Mouse (Mus musculus) lung, embryonic 16.5 days (tissue): ENCODE results near the gene Lef1. TPM values are rescaled to one million over a fixed set of nuclear protein-coding genes. Genes with fewer than 3 reads are reported as not detected.

Experiments used
- ATAC-seq: fragments of 200-750 bp; cut with Nextera tagmentation; 2 replicates; pipeline ENCODE4 v1.8.0; 2017; ENCODE audit warnings: low read depth, mild to moderate bottlenecking, moderate library complexity
- H3K27ac ChIP-seq: fragments of 300-500 bp; sonication (generic); 2 replicates; pipeline ENCODE4 v1.5.1; 2014; ENCODE audit warnings: mild to moderate bottlenecking, control low read depth, low read length
- H3K27me3 ChIP-seq: fragments of 300-500 bp; sonication (generic); 2 replicates; pipeline ENCODE4 v1.6.1; 2014; ENCODE audit warnings: low read depth, low read length, mixed read lengths; ENCODE audit not compliant: control insufficient read depth, insufficient read depth
- H3K36me3 ChIP-seq: fragments of 300-500 bp; sonication (generic); 2 replicates; pipeline ENCODE4 v1.6.1; 2014; ENCODE audit warnings: low read length; ENCODE audit not compliant: control insufficient read depth, insufficient read depth
- H3K4me1 ChIP-seq: fragments of 300-500 bp; sonication (generic); replicated peaks from 2 replicates; pipeline ENCODE4 v1.6.1; 2014; ENCODE audit warnings: low read length, mixed read lengths; ENCODE audit not compliant: control insufficient read depth, insufficient read depth
- H3K4me2 ChIP-seq: fragments of 300-500 bp; sonication (generic); 2 replicates; pipeline ENCODE4 v1.6.1; 2014; ENCODE audit warnings: low read depth, low read length, control low read depth
- H3K4me3 ChIP-seq: fragments of 300-500 bp; sonication (generic); 2 replicates; pipeline ENCODE4 v1.5.1; 2014; ENCODE audit warnings: mild to moderate bottlenecking, low read length, control low read depth
- H3K9ac ChIP-seq: fragments of 300-500 bp; sonication (generic); 2 replicates; pipeline ENCODE4 v1.6.1; 2014; ENCODE audit warnings: low read length, control low read depth
- H3K9me3 ChIP-seq: fragments of 300-500 bp; sonication (generic); 2 replicates; pipeline ENCODE4 v1.6.1; 2016; ENCODE audit warnings: low read length; ENCODE audit not compliant: control insufficient read depth
- WGBS: fragments of 180-500 bp; shearing (Covaris S2); extraction: QIAGEN DNeasy Blood & Tissue Kit; methylation state at CpG from one replicate; pipeline ENCODE4 v1.1.7; 2014; 5-methylcytosine and 5-hydroxymethylcytosine counted together
- polyA plus RNA-seq: library from polyadenylated mRNA; unstranded; fragments of >200 nt; fragmentation: Nextera tagmentation; extraction: Ambion mirVana; gene quantifications from 2 replicates; pipeline ENCODE4 v1.2.1, GENCODE M21; 2015

The Lef1 gene
- polyA plus RNA-seq, 1 experiment from 2014 or later, result 18.1 TPM

GRCm38 (mm10) chr3:131160921-131161320 lies 50.6 kb downstream of the Lef1 start:
- ATAC-seq, result no peak
- Histone ChIP-seq H3K36me3 (no peaks in the 10 kb centered on the region), H3K4me2 (no peak overlapping the region), H3K9me3 (no peaks in the 10 kb centered on the region), H3K27ac (no peak overlapping the region), H3K4me1 (peaks cover 4% of the 10 kb centered on the region; the same call in 1 of the 2 replicates), H3K27me3 (no peaks in the 10 kb centered on the region), H3K9ac (no peak overlapping the region), H3K4me3 (no peak overlapping the region)
- WGBS, result 46% methylated on average over 7 of the region's 7 CpGs

- WGBS, result 77% methylated on average over 4 of the region's 4 CpGs
- no peak for ATAC-seq
- no peaks in the 10 kb centered on the region for H3K27me3 ChIP-seq
- no peaks in the 10 kb centered on the region; the same call in 1 of the 2 replicates for H3K4me1 ChIP-seq
- H3K4me3 ChIP-seq, result no peak overlapping the region
- H3K36me3 ChIP-seq, result no peaks in the 10 kb centered on the region
- H3K9me3 ChIP-seq, result no peaks in the 10 kb centered on the region
- H3K27ac ChIP-seq, result no peak overlapping the region
- no peak overlapping the region for H3K9ac ChIP-seq
- no peak overlapping the region for H3K4me2 ChIP-seq
Measured at GRCm38 (mm10) chr3:131167731-131168130, 57.5 kb downstream of the Lef1 start.

GRCm38 (mm10) chr3:131169161-131169560 lies 58.9 kb downstream of the Lef1 start:
- no peak overlapping the region for H3K27ac ChIP-seq
- WGBS, result 93% methylated on average over 6 of the region's 6 CpGs
- no peaks in the 10 kb centered on the region for H3K9me3 ChIP-seq
- H3K9ac ChIP-seq, result no peak overlapping the region
- no peaks in the 10 kb centered on the region; the same call in 1 of the 2 replicates for H3K4me1 ChIP-seq
- ATAC-seq, result no peak
- H3K27me3 ChIP-seq, result no peaks in the 10 kb centered on the region
- no peak overlapping the region for H3K4me3 ChIP-seq
- H3K36me3 ChIP-seq, result no peaks in the 10 kb centered on the region
- no peak overlapping the region for H3K4me2 ChIP-seq

GRCm38 (mm10) chr3:131170099-131170643 lies 59.9 kb downstream of the Lef1 start:
- Histone ChIP-seq H3K36me3 (no peaks in the 10 kb centered on the region), H3K4me2 (no peak overlapping the region), H3K27ac (no peak overlapping the region), H3K27me3 (no peaks in the 10 kb centered on the region), H3K9ac (no peak overlapping the region), H3K4me1 (no peaks in the 10 kb centered on the region; the same call in 1 of the 2 replicates), H3K4me3 (no peak overlapping the region), H3K9me3 (no peaks in the 10 kb centered on the region)
- 89% methylated on average over 6 of the region's 6 CpGs for WGBS
- ATAC-seq, result no peak

- H3K9me3 ChIP-seq, result no peaks in the 10 kb centered on the region
- no peaks in the 10 kb centered on the region for H3K36me3 ChIP-seq
- H3K4me3 ChIP-seq, result no peak overlapping the region
- peak; percentile 52; the same call in 1 of the 2 replicates for ATAC-seq
- no peak overlapping the region for H3K4me2 ChIP-seq
- H3K4me1 ChIP-seq, result no peaks in the 10 kb centered on the region; the same call in 1 of the 2 replicates
- no peak overlapping the region for H3K9ac ChIP-seq
- H3K27ac ChIP-seq, result no peak overlapping the region
- H3K27me3 ChIP-seq, result no peaks in the 10 kb centered on the region
- 35% methylated on average over 10 of the region's 11 CpGs for WGBS
Measured at GRCm38 (mm10) chr3:131171292-131171960, 61.2 kb downstream of the Lef1 start.

- H3K4me2 ChIP-seq, result no peak overlapping the region
- H3K36me3 ChIP-seq, result no peaks in the 10 kb centered on the region
- H3K9ac ChIP-seq, result no peak overlapping the region
- no peak overlapping the region for H3K27ac ChIP-seq
- no peaks in the 10 kb centered on the region for H3K27me3 ChIP-seq
- H3K4me3 ChIP-seq, result no peak overlapping the region
- 0 out of 2 replicates have a peak, but pooled peaks have one; percentile 11 for ATAC-seq
- WGBS, result 67% methylated on average over 4 of the region's 4 CpGs
- H3K9me3 ChIP-seq, result no peaks in the 10 kb centered on the region
- no peaks in the 10 kb centered on the region; the same call in 1 of the 2 replicates for H3K4me1 ChIP-seq
Measured at GRCm38 (mm10) chr3:131172293-131172692, 62.0 kb downstream of the Lef1 start.

- 85% methylated on average over 11 of the region's 11 CpGs for WGBS
- no peak for ATAC-seq
- H3K9ac ChIP-seq, result no peak overlapping the region
- no peak overlapping the region for H3K27ac ChIP-seq
- no peaks in the 10 kb centered on the region for H3K27me3 ChIP-seq
- H3K4me1 ChIP-seq, result no peaks in the 10 kb centered on the region
- H3K36me3 ChIP-seq, result no peaks in the 10 kb centered on the region
- H3K9me3 ChIP-seq, result no peaks in the 10 kb centered on the region
- no peak overlapping the region for H3K4me2 ChIP-seq
- H3K4me3 ChIP-seq, result no peak overlapping the region
Measured at GRCm38 (mm10) chr3:131181006-131181405, 70.7 kb downstream of the Lef1 start.

- Histone ChIP-seq H3K4me2 (no peak overlapping the region), H3K9me3 (no peaks in the 10 kb centered on the region), H3K4me3 (no peak overlapping the region), H3K27ac (no peak overlapping the region), H3K9ac (no peak overlapping the region), H3K36me3 (no peaks in the 10 kb centered on the region), H3K4me1 (no peaks in the 10 kb centered on the region; the same call in 1 of the 2 replicates), H3K27me3 (no peaks in the 10 kb centered on the region)
- 63% methylated on average over 6 of the region's 6 CpGs for WGBS
- ATAC-seq, result no peak
Measured at GRCm38 (mm10) chr3:131182158-131182557, 71.9 kb downstream of the Lef1 start.

- H3K4me3 ChIP-seq, result no peak overlapping the region
- no peaks in the 10 kb centered on the region for H3K9me3 ChIP-seq
- no peaks in the 10 kb centered on the region for H3K27me3 ChIP-seq
- H3K36me3 ChIP-seq, result no peaks in the 10 kb centered on the region
- peak; percentile 83 for ATAC-seq
- H3K4me1 ChIP-seq, result no peaks in the 10 kb centered on the region; the same call in 1 of the 2 replicates
- H3K27ac ChIP-seq, result peak overlapping the region; percentile 34; the same call in 1 of the 2 replicates
- no peak overlapping the region for H3K4me2 ChIP-seq
- H3K9ac ChIP-seq, result no peak overlapping the region
- 36% methylated on average over 5 of the region's 5 CpGs for WGBS
Measured at GRCm38 (mm10) chr3:131186193-131186592, 75.9 kb downstream of the Lef1 start.
